Mouse (Mus musculus): ENCODE results near the gene Col15a1. TPM values are rescaled to one million over a fixed set of nuclear protein-coding genes. Genes with fewer than 3 reads are reported as not detected.

Col15a1 gene
- polyA plus RNA-seq, 1 experiment from 2014 or later: 26.5 TPM

GRCm38 (mm10) chr4:47252627-47253026 lies 44.7 kb downstream of the Col15a1 start:
- WGBS: 96% methylated on average over 3 of the region's 3 CpGs
- no peak for ATAC-seq (ENCODE audit: low FRiP score, low TSS enrichment)

GRCm38 (mm10) chr4:47255641-47256040 lies 47.7 kb downstream of the Col15a1 start:
- peaks cover 6% of the 10 kb centered on the region; the same call in 1 of the 2 replicates for H3K9me3 ChIP-seq (ENCODE audit: low read length)
- H3K4me2 ChIP-seq (replicated peaks; ENCODE audit: low read depth, low read length): no peak overlapping the region
- no peaks in the 10 kb centered on the region for H3K4me1 ChIP-seq (ENCODE audit: insufficient read depth, low read length)
- no peak overlapping the region for H3K9ac ChIP-seq (replicated peaks; ENCODE audit: low read length)
- peak; percentile 58 for ATAC-seq (ENCODE audit: low FRiP score, low TSS enrichment)
- 45% methylated on average over 4 of the region's 4 CpGs for WGBS
- H3K36me3 ChIP-seq (ENCODE audit: insufficient read depth, low read length): no peaks in the 10 kb centered on the region; the same call in 1 of the 2 replicates
- no peak overlapping the region for H3K27ac ChIP-seq (ENCODE audit: low read length)
- H3K4me3 ChIP-seq (ENCODE audit: low read length): no peak overlapping the region
- no peaks in the 10 kb centered on the region for H3K27me3 ChIP-seq (ENCODE audit: insufficient read depth, low read length)

More at GRCm38 (mm10) chr4:47252627-47253026, 44.7 kb downstream of the Col15a1 start:
- no peak overlapping the region for H3K9ac ChIP-seq (replicated peaks; ENCODE audit: low read length)
- peaks cover 6% of the 10 kb centered on the region; the same call in 1 of the 2 replicates for H3K9me3 ChIP-seq (ENCODE audit: low read length)
- no peaks in the 10 kb centered on the region; the same call in 1 of the 2 replicates for H3K36me3 ChIP-seq (ENCODE audit: insufficient read depth, low read length)
- H3K27me3 ChIP-seq (ENCODE audit: insufficient read depth, low read length): no peaks in the 10 kb centered on the region
- no peak overlapping the region for H3K4me2 ChIP-seq (replicated peaks; ENCODE audit: low read depth, low read length)
- H3K27ac ChIP-seq (ENCODE audit: low read length): no peak overlapping the region
- no peaks in the 10 kb centered on the region for H3K4me1 ChIP-seq (ENCODE audit: insufficient read depth, low read length)
- no peak overlapping the region for H3K4me3 ChIP-seq (ENCODE audit: low read length)

DNA sequence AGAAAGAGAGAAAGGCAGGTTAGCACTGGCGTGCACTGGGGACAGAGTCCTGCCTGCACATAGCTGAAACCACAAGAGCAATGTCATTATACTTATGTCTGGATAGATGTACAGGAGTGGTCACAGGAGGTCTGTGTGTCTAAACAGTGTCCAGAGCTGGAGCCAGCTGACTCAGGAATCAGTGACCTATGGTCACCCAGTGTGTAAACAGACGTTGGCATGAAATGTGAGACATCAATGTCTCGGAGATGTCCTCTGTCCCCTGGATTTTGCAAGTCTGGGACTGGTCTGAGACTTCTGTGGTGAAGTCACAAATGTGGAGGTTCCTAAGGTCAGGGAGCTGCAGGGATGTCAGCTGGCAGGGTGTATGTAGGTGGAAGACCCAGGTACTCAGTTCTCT lies 50.2 kb downstream of the Col15a1 start:
- H3K4me1 ChIP-seq (ENCODE audit: insufficient read depth, low read length): no peaks in the 10 kb centered on the region
- ATAC-seq (ENCODE audit: low FRiP score, low TSS enrichment): no peak
- no peak overlapping the region for H3K4me3 ChIP-seq (ENCODE audit: low read length)
- no peak overlapping the region for H3K9ac ChIP-seq (replicated peaks; ENCODE audit: low read length)
- H3K27me3 ChIP-seq (ENCODE audit: insufficient read depth, low read length): no peaks in the 10 kb centered on the region
- H3K4me2 ChIP-seq (replicated peaks; ENCODE audit: low read depth, low read length): no peak overlapping the region
- no peak overlapping the region for H3K27ac ChIP-seq (ENCODE audit: low read length)
- H3K36me3 ChIP-seq (ENCODE audit: insufficient read depth, low read length): no peaks in the 10 kb centered on the region; the same call in 1 of the 2 replicates
- WGBS: 41% methylated on average over 3 of the region's 3 CpGs
- no peaks in the 10 kb centered on the region for H3K9me3 ChIP-seq (ENCODE audit: low read length)

- no peak overlapping the region for H3K9ac ChIP-seq (replicated peaks; ENCODE audit: low read length)
- no peaks in the 10 kb centered on the region for H3K36me3 ChIP-seq (ENCODE audit: insufficient read depth, low read length)
- no peak overlapping the region for H3K4me3 ChIP-seq (ENCODE audit: low read length)
- WGBS: 70% methylated on average over 6 of the region's 6 CpGs
- no peak overlapping the region for H3K27ac ChIP-seq (ENCODE audit: low read length)
- ATAC-seq (ENCODE audit: low FRiP score, low TSS enrichment): no peak
- no peaks in the 10 kb centered on the region for H3K4me1 ChIP-seq (ENCODE audit: insufficient read depth, low read length)
- H3K4me2 ChIP-seq (replicated peaks; ENCODE audit: low read depth, low read length): no peak overlapping the region
- no peaks in the 10 kb centered on the region for H3K9me3 ChIP-seq (ENCODE audit: low read length)
- no peaks in the 10 kb centered on the region for H3K27me3 ChIP-seq (ENCODE audit: insufficient read depth, low read length)
Measured at GRCm38 (mm10) chr4:47261049-47261448, 53.1 kb downstream of the Col15a1 start.

- no peak overlapping the region for H3K9ac ChIP-seq (replicated peaks; ENCODE audit: low read length)
- H3K27ac ChIP-seq (ENCODE audit: low read length): no peak overlapping the region
- no peaks in the 10 kb centered on the region for H3K27me3 ChIP-seq (ENCODE audit: insufficient read depth, low read length)
- no peaks in the 10 kb centered on the region for H3K36me3 ChIP-seq (ENCODE audit: insufficient read depth, low read length)
- H3K9me3 ChIP-seq (ENCODE audit: low read length): no peaks in the 10 kb centered on the region
- H3K4me2 ChIP-seq (replicated peaks; ENCODE audit: low read depth, low read length): no peak overlapping the region
- no peaks in the 10 kb centered on the region for H3K4me1 ChIP-seq (ENCODE audit: insufficient read depth, low read length)
- no peak for ATAC-seq (ENCODE audit: low FRiP score, low TSS enrichment)
- WGBS: 71% methylated on average over 5 of the region's 5 CpGs
- H3K4me3 ChIP-seq (ENCODE audit: low read length): no peak overlapping the region
Measured at GRCm38 (mm10) chr4:47261919-47262318, 54.0 kb downstream of the Col15a1 start.

GRCm38 (mm10) chr4:47265555-47265954 lies 57.6 kb downstream of the Col15a1 start:
- Histone ChIP-seq H3K9me3 (ENCODE audit: low read length) (no peaks in the 10 kb centered on the region), H3K4me1 (ENCODE audit: insufficient read depth, low read length) (no peaks in the 10 kb centered on the region), H3K4me3 (ENCODE audit: low read length) (no peak overlapping the region), H3K36me3 (ENCODE audit: insufficient read depth, low read length) (no peaks in the 10 kb centered on the region), H3K27me3 (ENCODE audit: insufficient read depth, low read length) (no peaks in the 10 kb centered on the region), H3K9ac (replicated peaks; ENCODE audit: low read length) (no peak overlapping the region), H3K27ac (ENCODE audit: low read length) (no peak overlapping the region), H3K4me2 (replicated peaks; ENCODE audit: low read depth, low read length) (no peak overlapping the region)
- 70% methylated on average over 5 of the region's 5 CpGs for WGBS
- no peak for ATAC-seq (ENCODE audit: low FRiP score, low TSS enrichment)

- Histone ChIP-seq H3K4me3 (ENCODE audit: low read length) (no peak overlapping the region), H3K9ac (replicated peaks; ENCODE audit: low read length) (no peak overlapping the region), H3K4me1 (ENCODE audit: insufficient read depth, low read length) (peaks cover 5% of the 10 kb centered on the region; the same call in 1 of the 2 replicates), H3K27ac (ENCODE audit: low read length) (no peak overlapping the region), H3K4me2 (replicated peaks; ENCODE audit: low read depth, low read length) (no peak overlapping the region), H3K9me3 (ENCODE audit: low read length) (no peaks in the 10 kb centered on the region), H3K27me3 (ENCODE audit: insufficient read depth, low read length) (no peaks in the 10 kb centered on the region), H3K36me3 (ENCODE audit: insufficient read depth, low read length) (no peaks in the 10 kb centered on the region)
- no peak for ATAC-seq (ENCODE audit: low FRiP score, low TSS enrichment)
- WGBS: 76% methylated on average over 9 of the region's 9 CpGs
Measured at GRCm38 (mm10) chr4:47272452-47273130, 64.6 kb downstream of the Col15a1 start.

DNA sequence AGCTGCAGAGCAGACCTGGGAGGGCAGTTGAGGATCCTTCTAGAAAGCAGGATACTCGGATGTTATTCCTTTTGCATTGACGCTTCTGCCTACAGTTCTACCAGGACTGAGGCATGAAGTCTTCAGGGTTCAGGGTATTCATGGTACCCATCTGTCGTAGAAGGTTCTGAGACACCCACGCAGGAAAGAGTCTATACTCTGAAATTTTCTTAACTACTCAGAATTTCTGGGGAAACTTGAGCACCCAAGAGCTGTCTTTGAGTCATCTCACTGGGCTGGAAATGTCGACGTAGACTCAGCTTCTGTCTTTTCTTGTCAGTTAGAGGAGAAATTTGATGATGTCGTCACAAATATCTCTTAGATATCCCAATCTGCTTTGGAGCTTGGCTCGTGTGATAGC lies 65.8 kb downstream of the Col15a1 start:
- whole genome bisulfite sequencing: 90% methylated on average over 8 of the region's 8 CpGs
- H3K4me1 ChIP-seq (ENCODE audit: insufficient read depth, low read length): peaks cover 10% of the 10 kb centered on the region; the same call in 1 of the 2 replicates
- no peak for ATAC-seq (ENCODE audit: low FRiP score, low TSS enrichment)

GRCm38 (mm10) chr4:47274911-47275310 lies 67.0 kb downstream of the Col15a1 start:
- no peak overlapping the region for H3K4me2 ChIP-seq (replicated peaks; ENCODE audit: low read depth, low read length)
- 66% methylated on average over 2 of the region's 2 CpGs for WGBS
- peaks cover 19% of the 10 kb centered on the region; the same call in 1 of the 2 replicates for H3K4me1 ChIP-seq (ENCODE audit: insufficient read depth, low read length)
- H3K4me3 ChIP-seq (ENCODE audit: low read length): no peak overlapping the region
- no peaks in the 10 kb centered on the region for H3K36me3 ChIP-seq (ENCODE audit: insufficient read depth, low read length)
- no peaks in the 10 kb centered on the region for H3K9me3 ChIP-seq (ENCODE audit: low read length)
- ATAC-seq (ENCODE audit: low FRiP score, low TSS enrichment): no peak
- H3K27ac ChIP-seq (ENCODE audit: low read length): no peak overlapping the region
- H3K9ac ChIP-seq (replicated peaks; ENCODE audit: low read length): no peak overlapping the region
- no peaks in the 10 kb centered on the region for H3K27me3 ChIP-seq (ENCODE audit: insufficient read depth, low read length)

More for the DNA sequence above, 65.8 kb downstream of the Col15a1 start:
- no peaks in the 10 kb centered on the region for H3K36me3 ChIP-seq (ENCODE audit: insufficient read depth, low read length)
- H3K27ac ChIP-seq (ENCODE audit: low read length): no peak overlapping the region
- H3K9ac ChIP-seq (replicated peaks; ENCODE audit: low read length): no peak overlapping the region
- no peaks in the 10 kb centered on the region for H3K27me3 ChIP-seq (ENCODE audit: insufficient read depth, low read length)
- no peaks in the 10 kb centered on the region for H3K9me3 ChIP-seq (ENCODE audit: low read length)
- no peak overlapping the region for H3K4me3 ChIP-seq (ENCODE audit: low read length)
- H3K4me2 ChIP-seq (replicated peaks; ENCODE audit: low read depth, low read length): no peak overlapping the region

GRCm38 (mm10) chr4:47278397-47278796 lies 70.4 kb downstream of the Col15a1 start:
- Histone ChIP-seq H3K4me3 (ENCODE audit: low read length) (no peak overlapping the region), H3K27ac (ENCODE audit: low read length) (no peak overlapping the region), H3K27me3 (ENCODE audit: insufficient read depth, low read length) (no peaks in the 10 kb centered on the region), H3K9ac (replicated peaks; ENCODE audit: low read length) (no peak overlapping the region), H3K36me3 (ENCODE audit: insufficient read depth, low read length) (no peaks in the 10 kb centered on the region), H3K9me3 (ENCODE audit: low read length) (no peaks in the 10 kb centered on the region), H3K4me2 (replicated peaks; ENCODE audit: low read depth, low read length) (no peak overlapping the region), H3K4me1 (ENCODE audit: insufficient read depth, low read length) (peaks cover 19% of the 10 kb centered on the region; the same call in 1 of the 2 replicates)
- no peak for ATAC-seq (ENCODE audit: low FRiP score, low TSS enrichment)
- 91% methylated on average over 6 of the region's 6 CpGs for WGBS

Measured in kidney, embryonic 16.5 days (tissue).